Mouse (Mus musculus) G1E (cell line): Measurements from ENCODE around the gene C1d.

Experiments
- CTCF ChIP-seq: IDR thresholded peaks from 2 replicates; pipeline ENCODE4 v1.5.1; 2012; ENCODE audit warnings: low read depth, low read length, inconsistent platforms, mixed read lengths
- GATA1 ChIP-seq: IDR thresholded peaks from 2 replicates; pipeline ENCODE4 v1.6.1; 2012; ENCODE audit warnings: borderline replicate concordance, low read length, inconsistent platforms, mixed read lengths
- POLR2AphosphoS5 ChIP-seq: IDR thresholded peaks from 2 replicates; pipeline ENCODE4 v1.6.1; 2012; ENCODE audit warnings: low read depth, low read length, inconsistent platforms; ENCODE audit not compliant: insufficient replicate concordance
- TAL1 ChIP-seq: conservative IDR thresholded peaks from 2 replicates; pipeline ENCODE4 v1.6.1; 2012; ENCODE audit warnings: low read depth, low read length, inconsistent platforms, mixed read lengths

DNA sequence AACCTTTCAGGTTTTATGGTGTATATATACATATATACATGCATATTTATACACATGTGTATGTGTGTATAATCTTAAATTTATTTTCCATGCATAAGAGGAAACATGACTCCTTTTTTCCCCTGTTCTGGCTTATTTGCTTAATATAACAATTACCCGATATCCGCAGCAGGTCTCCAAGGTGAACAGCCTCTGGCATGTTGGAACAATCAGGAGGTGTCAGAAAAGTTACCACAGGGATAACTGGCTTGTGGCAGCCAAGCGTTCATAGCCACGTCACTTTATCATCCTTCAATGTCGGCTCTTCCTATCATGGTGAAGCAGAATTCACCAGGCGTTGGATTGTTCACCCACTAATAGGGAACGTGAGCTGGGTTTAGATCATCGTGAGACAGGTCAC is 36.3 kb upstream of the C1d start:
- TF ChIP-seq CTCF (no peak), GATA1 (no peak), TAL1 (no peak), POLR2AphosphoS5 (no peak)
